Mouse (Mus musculus): ENCODE measurements around the gene Rbm42. TPM values are rescaled to one million over a fixed set of nuclear protein-coding genes. Genes with fewer than 3 reads are reported as not detected.
A peak's percentile ranks its signal among the peaks of the same experiment; 100 is the strongest.

The Rbm42 gene
- polyA plus RNA-seq, 1 experiment from 2014 or later, result 73.7 TPM

GRCm38 (mm10) chr7:30615049-30615760, 34.9 kb downstream of the Rbm42 start:
- H3K4me1 ChIP-seq (replicated peaks), result peaks cover 4% of the 10 kb centered on the region
- peaks cover 44% of the 10 kb centered on the region for H3K36me3 ChIP-seq
- no peak overlapping the region for H3K4me3 ChIP-seq
- no peaks in the 10 kb centered on the region for H3K27me3 ChIP-seq
- H3K27ac ChIP-seq, result no peak overlapping the region
- ATAC-seq (replicated peaks; ENCODE audit: insufficient number of reproducible peaks, insufficient read depth, low FRiP score, low read depth), result no peak
- WGBS, result 61% methylated on average over 5 of the region's 5 CpGs
- H3K4me2 ChIP-seq, result no peak overlapping the region
- H3K9ac ChIP-seq, result no peak overlapping the region
- H3K9me3 ChIP-seq (replicated peaks), result no peaks in the 10 kb centered on the region

- Histone ChIP-seq H3K36me3 (peaks cover 38% of the 10 kb centered on the region), H3K27me3 (no peaks in the 10 kb centered on the region), H3K4me1 (replicated peaks) (peaks cover 10% of the 10 kb centered on the region), H3K9ac (no peak overlapping the region), H3K27ac (no peak overlapping the region), H3K4me3 (no peak overlapping the region), H3K9me3 (replicated peaks) (no peaks in the 10 kb centered on the region), H3K4me2 (no peak overlapping the region)
- no peak for ATAC-seq (replicated peaks; ENCODE audit: insufficient number of reproducible peaks, insufficient read depth, low FRiP score, low read depth)
- WGBS, result 69% methylated on average over 2 of the region's 2 CpGs
Observed at GRCm38 (mm10) chr7:30614454-30614853, 35.7 kb downstream of the Rbm42 start.

- Histone ChIP-seq H3K4me1 (replicated peaks) (peaks cover 10% of the 10 kb centered on the region), H3K9ac (no peak overlapping the region), H3K27me3 (no peaks in the 10 kb centered on the region), H3K4me2 (no peak overlapping the region), H3K36me3 (peaks cover 29% of the 10 kb centered on the region), H3K27ac (no peak overlapping the region), H3K4me3 (no peak overlapping the region), H3K9me3 (replicated peaks) (no peaks in the 10 kb centered on the region)
- no peak for ATAC-seq (replicated peaks; ENCODE audit: insufficient number of reproducible peaks, insufficient read depth, low FRiP score, low read depth)
- whole genome bisulfite sequencing, result 22% methylated on average over 14 of the region's 14 CpGs
Observed at GRCm38 (mm10) chr7:30613529-30614112, 36.5 kb downstream of the Rbm42 start.

- Histone ChIP-seq H3K4me2 (no peak within 1 kb of the TSS), H3K27me3 (no peaks in the 10 kb centered on the region), H3K4me3 (no peak within 1 kb of the TSS), H3K36me3 (peaks cover 21% of the 10 kb centered on the region), H3K27ac (no peak within 1 kb of the TSS), H3K9me3 (replicated peaks) (no peaks in the 10 kb centered on the region), H3K4me1 (replicated peaks) (peaks cover 10% of the 10 kb centered on the region), H3K9ac (no peak within 1 kb of the TSS)
- ATAC-seq (replicated peaks; ENCODE audit: insufficient number of reproducible peaks, insufficient read depth, low FRiP score, low read depth), result no peak
- WGBS, result 68% methylated on average over 8 of the region's 8 CpGs
Observed at GRCm38 (mm10) chr7:30612654-30613402, 37.3 kb downstream of the Rbm42 start, which contains the start of gene Upk1a. Gene Upk1a, minus strand, starts transcription at chr7:30612847.

- Histone ChIP-seq H3K27me3 (no peaks in the 10 kb centered on the region), H3K9ac (no peak overlapping the region), H3K4me3 (no peak overlapping the region), H3K36me3 (no peaks in the 10 kb centered on the region), H3K4me1 (replicated peaks) (peaks cover 10% of the 10 kb centered on the region), H3K9me3 (replicated peaks) (no peaks in the 10 kb centered on the region), H3K4me2 (peak overlapping the region; percentile 10; the same call in 1 of the 2 replicates), H3K27ac (peak overlapping the region; percentile 48)
- peak; percentile 86 for ATAC-seq (replicated peaks; ENCODE audit: insufficient number of reproducible peaks, insufficient read depth, low FRiP score, low read depth)
- 39% methylated on average over 7 of the region's 7 CpGs for WGBS
Observed at GRCm38 (mm10) chr7:30610043-30610442, 40.1 kb downstream of the Rbm42 start.

GRCm38 (mm10) chr7:30608476-30608875, 41.6 kb downstream of the Rbm42 start:
- Histone ChIP-seq H3K9me3 (replicated peaks) (no peaks in the 10 kb centered on the region), H3K36me3 (no peaks in the 10 kb centered on the region), H3K9ac (no peak overlapping the region), H3K4me1 (replicated peaks) (peaks cover 10% of the 10 kb centered on the region), H3K4me3 (no peak overlapping the region), H3K4me2 (no peak overlapping the region), H3K27ac (no peak overlapping the region), H3K27me3 (no peaks in the 10 kb centered on the region)
- WGBS, result 54% methylated on average over 16 of the region's 16 CpGs
- ATAC-seq (replicated peaks; ENCODE audit: insufficient number of reproducible peaks, insufficient read depth, low FRiP score, low read depth), result no peak

GRCm38 (mm10) chr7:30607706-30608309, 42.3 kb downstream of the Rbm42 start:
- Histone ChIP-seq H3K36me3 (no peaks in the 10 kb centered on the region), H3K4me2 (no peak overlapping the region), H3K9ac (no peak overlapping the region), H3K27me3 (no peaks in the 10 kb centered on the region), H3K4me3 (no peak overlapping the region), H3K27ac (no peak overlapping the region), H3K4me1 (replicated peaks) (peaks cover 10% of the 10 kb centered on the region), H3K9me3 (replicated peaks) (no peaks in the 10 kb centered on the region)
- ATAC-seq (replicated peaks; ENCODE audit: insufficient number of reproducible peaks, insufficient read depth, low FRiP score, low read depth), result no peak
- 25% methylated on average over 8 of the region's 8 CpGs for WGBS

GRCm38 (mm10) chr7:30604944-30605343, 45.2 kb downstream of the Rbm42 start:
- no peak for ATAC-seq (replicated peaks; ENCODE audit: insufficient number of reproducible peaks, insufficient read depth, low FRiP score, low read depth)
- Histone ChIP-seq H3K4me2 (no peak overlapping the region), H3K36me3 (no peaks in the 10 kb centered on the region), H3K27me3 (no peaks in the 10 kb centered on the region), H3K9me3 (replicated peaks) (no peaks in the 10 kb centered on the region), H3K4me3 (no peak overlapping the region), H3K4me1 (replicated peaks) (peaks cover 10% of the 10 kb centered on the region), H3K9ac (no peak overlapping the region), H3K27ac (no peak overlapping the region)
- 81% methylated on average over 8 of the region's 8 CpGs for whole genome bisulfite sequencing

- 61% methylated on average over 8 of the region's 8 CpGs for WGBS
- peaks cover 10% of the 10 kb centered on the region for H3K4me1 ChIP-seq (replicated peaks)
- H3K27ac ChIP-seq, result no peak overlapping the region
- no peak for ATAC-seq (replicated peaks; ENCODE audit: insufficient number of reproducible peaks, insufficient read depth, low FRiP score, low read depth)
- no peak overlapping the region for H3K4me2 ChIP-seq
- H3K9ac ChIP-seq, result no peak overlapping the region
- H3K36me3 ChIP-seq, result no peaks in the 10 kb centered on the region
- H3K9me3 ChIP-seq (replicated peaks), result no peaks in the 10 kb centered on the region
- no peak overlapping the region for H3K4me3 ChIP-seq
- H3K27me3 ChIP-seq, result no peaks in the 10 kb centered on the region
Observed at GRCm38 (mm10) chr7:30604424-30604823, 45.7 kb downstream of the Rbm42 start.

GRCm38 (mm10) chr7:30602583-30602982, 47.5 kb downstream of the Rbm42 start:
- no peak for ATAC-seq (replicated peaks; ENCODE audit: insufficient number of reproducible peaks, insufficient read depth, low FRiP score, low read depth)
- no peak overlapping the region for H3K9ac ChIP-seq
- no peak overlapping the region for H3K4me3 ChIP-seq
- no peak overlapping the region for H3K4me2 ChIP-seq
- 30% methylated on average over 3 of the region's 3 CpGs for WGBS
- no peaks in the 10 kb centered on the region for H3K27me3 ChIP-seq
- H3K9me3 ChIP-seq (replicated peaks), result no peaks in the 10 kb centered on the region
- H3K27ac ChIP-seq, result no peak overlapping the region
- H3K4me1 ChIP-seq (replicated peaks), result peaks cover 10% of the 10 kb centered on the region
- no peaks in the 10 kb centered on the region for H3K36me3 ChIP-seq

GRCm38 (mm10) chr7:30600651-30601050, 49.5 kb downstream of the Rbm42 start:
- H3K9ac ChIP-seq, result no peak overlapping the region
- peak overlapping the region; percentile 46 for H3K27ac ChIP-seq
- ATAC-seq (replicated peaks; ENCODE audit: insufficient number of reproducible peaks, insufficient read depth, low FRiP score, low read depth), result no peak
- peaks cover 10% of the 10 kb centered on the region for H3K4me1 ChIP-seq (replicated peaks)
- H3K27me3 ChIP-seq, result no peaks in the 10 kb centered on the region
- no peaks in the 10 kb centered on the region for H3K36me3 ChIP-seq
- H3K9me3 ChIP-seq (replicated peaks), result no peaks in the 10 kb centered on the region
- 61% methylated on average over 7 of the region's 7 CpGs for WGBS
- no peak overlapping the region for H3K4me3 ChIP-seq
- H3K4me2 ChIP-seq, result peak overlapping the region; percentile 37
